Mouse (Mus musculus) adipocyte (in vitro differentiated cells): ENCODE measurements around the gene Slco6c1.

Source experiments
- DNase-seq: peaks from one replicate; pipeline ENCODE4 v3.0.0-alpha.2; 2016; ENCODE audit warnings: low spot score

Slco6c1 gene

GRCm38 (mm10) chr1:97128201-97128600 is at the start of gene Slco6c1:
Gene Slco6c1 (minus strand): TSS chr1:97128301.
- no peak for DNase-seq

GRCm38 (mm10) chr1:97038982-97039381 is 89.1 kb downstream of the Slco6c1 start:
- no peak for DNase-seq

GRCm38 (mm10) chr1:97038548-97038947 is 89.6 kb downstream of the Slco6c1 start:
- peak; percentile 50 for DNase-seq

- no peak for DNase-seq
Measured at GRCm38 (mm10) chr1:97037955-97038354, 90.1 kb downstream of the Slco6c1 start.

GRCm38 (mm10) chr1:97021388-97021787 is 106.7 kb downstream of the Slco6c1 start:
- DNase-seq = no peak

GRCm38 (mm10) chr1:97019404-97019803 is 108.7 kb downstream of the Slco6c1 start:
- DNase-seq = no peak

- peak; percentile 43 for DNase-seq
Measured at GRCm38 (mm10) chr1:97018978-97019377, 109.1 kb downstream of the Slco6c1 start.
